Mouse (Mus musculus): ENCODE results near the gene Asic2.

DNA sequence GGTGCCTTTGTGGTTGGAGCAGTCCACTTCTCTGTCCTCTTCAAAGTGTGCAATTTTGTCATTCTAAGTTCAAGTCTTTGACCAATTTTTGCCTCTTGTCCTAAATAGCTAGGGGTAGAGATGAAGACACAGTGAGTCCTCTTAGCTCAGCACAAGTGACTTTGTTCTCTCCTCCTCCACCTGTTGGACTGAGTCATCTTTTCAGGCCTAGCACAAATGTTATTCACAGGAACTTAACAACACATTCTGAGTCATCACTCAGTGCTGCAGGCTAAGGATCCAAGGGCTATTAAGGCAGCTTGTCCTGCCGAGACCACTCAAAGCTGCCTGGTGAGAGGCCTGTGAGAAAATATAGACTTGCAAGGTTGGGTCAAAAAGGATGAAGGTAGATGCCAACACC, 705.1 kb downstream of the Asic2 start:
- TF ChIP-seq CTCF (IDR thresholded peaks at IDR 0.05; ENCODE audit: control insufficient read depth, insufficient read depth, low read length), result no peak
- TF ChIP-seq POLR2A (IDR thresholded peaks at IDR 0.05; ENCODE audit: borderline replicate concordance, control insufficient read depth, low read depth, low read length), result no peak
